Mouse (Mus musculus): ENCODE results near the gene Tmem205. TPM values are rescaled to one million over a fixed set of nuclear protein-coding genes. Genes with fewer than 3 reads are reported as not detected.

Tmem205 gene
- polyA plus RNA-seq, 1 experiment from 2014 or later: 66.0 TPM

- no peaks in the 10 kb centered on the region for H3K9me3 ChIP-seq (replicated peaks; ENCODE audit: control insufficient read depth, low read length)
- no peaks in the 10 kb centered on the region for H3K4me1 ChIP-seq (ENCODE audit: control insufficient read depth, insufficient read depth, low read length)
- peak overlapping the region; percentile 81 for H3K4me2 ChIP-seq (ENCODE audit: low read length)
- no peaks in the 10 kb centered on the region for H3K27me3 ChIP-seq (replicated peaks; ENCODE audit: control insufficient read depth, insufficient read depth, low read length)
- H3K36me3 ChIP-seq (ENCODE audit: control insufficient read depth, insufficient read depth, low read length): 0 out of 2 replicates have a peak, but pooled peaks cover 8% of the 10 kb centered on the region
- peak overlapping the region; percentile 60 for H3K4me3 ChIP-seq (ENCODE audit: low read depth, low read length)
- WGBS: 72% methylated on average over 3 of the region's 3 CpGs
- peak overlapping the region; percentile 76; the same call in 1 of the 2 replicates for H3K9ac ChIP-seq (ENCODE audit: low read length)
- no peak for ATAC-seq
- peak overlapping the region; percentile 86; the same call in 1 of the 2 replicates for H3K27ac ChIP-seq (ENCODE audit: low read depth, low read length)
- DNase-seq (ENCODE audit: low spot score): no peak
These were observed 10.4 kb downstream of the Tmem205 start for GRCm38 (mm10) chr9:21916851-21917492.

DNA sequence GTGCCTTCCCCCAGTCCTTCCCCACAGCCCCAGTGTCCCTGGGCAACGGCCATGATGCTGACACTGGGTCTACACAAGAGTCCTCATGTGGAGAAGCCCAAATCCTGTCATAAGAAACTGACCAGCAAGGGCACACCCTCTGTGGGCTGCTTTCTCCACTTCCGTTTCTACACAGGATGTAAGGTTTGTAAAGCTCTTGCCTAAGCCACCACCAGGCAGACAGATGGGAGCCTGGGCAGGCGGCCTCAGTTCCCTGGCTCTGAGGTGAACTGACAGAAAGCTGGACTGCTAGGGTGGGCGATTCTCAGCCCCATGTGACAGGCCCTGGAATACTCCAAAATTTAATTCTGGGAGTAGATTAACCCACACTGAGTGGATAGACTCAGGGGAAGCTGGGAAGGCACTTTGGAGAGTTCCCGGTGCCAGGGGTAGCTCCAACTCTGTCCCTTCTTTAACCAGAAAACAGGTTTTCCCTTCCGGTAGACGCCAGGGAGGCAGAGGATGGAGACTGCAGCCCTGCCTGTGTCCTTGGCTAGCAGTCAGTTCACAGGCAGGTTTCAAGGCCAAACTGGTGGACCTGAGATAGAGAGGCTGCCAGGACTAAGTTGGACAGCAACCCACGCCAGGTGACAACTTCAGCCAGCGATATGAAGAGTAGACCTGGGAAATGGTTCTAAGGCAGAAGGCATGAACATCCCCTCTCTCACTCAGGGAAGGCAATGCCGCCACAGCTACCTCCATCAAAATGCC, 17.7 kb downstream of the Tmem205 start:
- H3K9ac ChIP-seq (ENCODE audit: low read length): no peak overlapping the region
- no peaks in the 10 kb centered on the region for H3K9me3 ChIP-seq (replicated peaks; ENCODE audit: control insufficient read depth, low read length)
- ATAC-seq (no peak), DNase-seq (ENCODE audit: low spot score) (no peak)
- 0 out of 2 replicates have a peak, but pooled peaks cover 8% of the 10 kb centered on the region for H3K36me3 ChIP-seq (ENCODE audit: control insufficient read depth, insufficient read depth, low read length)
- H3K27me3 ChIP-seq (replicated peaks; ENCODE audit: control insufficient read depth, insufficient read depth, low read length): no peaks in the 10 kb centered on the region
- no peak overlapping the region for H3K27ac ChIP-seq (ENCODE audit: low read depth, low read length)
- WGBS: 78% methylated on average over 10 of the region's 10 CpGs
- H3K4me1 ChIP-seq (ENCODE audit: control insufficient read depth, insufficient read depth, low read length): no peaks in the 10 kb centered on the region
- H3K4me3 ChIP-seq (ENCODE audit: low read depth, low read length): no peak overlapping the region
- H3K4me2 ChIP-seq (ENCODE audit: low read length): no peak overlapping the region

DNA sequence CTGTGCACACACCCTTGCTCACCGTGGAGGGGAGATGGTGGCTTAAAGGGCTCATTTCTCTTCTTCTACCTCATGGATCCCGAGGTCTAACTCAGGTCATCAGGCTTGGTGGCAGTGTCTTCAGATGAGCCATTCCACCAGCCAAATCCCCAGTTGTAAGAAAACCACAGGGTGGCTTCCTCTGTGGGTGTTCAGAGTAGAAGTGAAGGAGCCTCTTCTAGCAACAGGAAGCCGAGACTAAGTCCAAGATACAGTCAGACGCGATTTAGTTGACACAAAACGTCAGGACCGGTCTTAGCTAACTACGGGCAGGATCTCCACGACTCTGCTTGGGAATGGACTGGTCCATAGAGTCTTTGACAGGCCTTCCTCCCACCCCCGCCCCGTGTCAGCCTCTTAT, 19.1 kb downstream of the Tmem205 start:
- no peak overlapping the region for H3K4me3 ChIP-seq (ENCODE audit: low read depth, low read length)
- H3K9ac ChIP-seq (ENCODE audit: low read length): no peak overlapping the region
- H3K27me3 ChIP-seq (replicated peaks; ENCODE audit: control insufficient read depth, insufficient read depth, low read length): no peaks in the 10 kb centered on the region
- H3K36me3 ChIP-seq (ENCODE audit: control insufficient read depth, insufficient read depth, low read length): 0 out of 2 replicates have a peak, but pooled peaks cover 2% of the 10 kb centered on the region
- no peak overlapping the region for H3K27ac ChIP-seq (ENCODE audit: low read depth, low read length)
- H3K4me1 ChIP-seq (ENCODE audit: control insufficient read depth, insufficient read depth, low read length): no peaks in the 10 kb centered on the region
- WGBS: 82% methylated on average over 11 of the region's 11 CpGs
- ATAC-seq (no peak), DNase-seq (ENCODE audit: low spot score) (no peak)
- H3K9me3 ChIP-seq (replicated peaks; ENCODE audit: control insufficient read depth, low read length): no peaks in the 10 kb centered on the region
- no peak overlapping the region for H3K4me2 ChIP-seq (ENCODE audit: low read length)

DNA sequence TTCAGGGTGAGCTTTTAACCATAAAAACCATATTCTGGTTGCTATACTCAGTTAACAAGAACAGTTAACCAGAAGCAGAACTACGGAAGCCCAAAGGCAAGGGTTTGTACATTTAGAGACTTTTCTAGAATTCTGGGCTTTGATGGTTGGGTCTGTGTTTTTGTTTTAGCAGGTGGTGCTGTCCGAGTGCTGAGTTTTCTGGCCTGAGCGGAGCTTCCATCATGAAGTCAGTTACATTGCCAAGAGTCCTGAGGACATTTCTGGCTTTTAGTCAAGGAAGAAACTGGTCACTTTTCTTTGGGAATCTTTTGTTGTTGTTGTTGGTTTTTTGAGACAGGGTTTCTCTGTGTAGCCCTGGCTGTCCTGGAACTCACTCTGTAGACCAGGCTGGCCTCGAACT, 23.3 kb downstream of the Tmem205 start:
- Histone ChIP-seq H3K4me1 (ENCODE audit: control insufficient read depth, insufficient read depth, low read length) (no peaks in the 10 kb centered on the region), H3K4me3 (ENCODE audit: low read depth, low read length) (no peak overlapping the region), H3K36me3 (ENCODE audit: control insufficient read depth, insufficient read depth, low read length) (no peaks in the 10 kb centered on the region), H3K9ac (ENCODE audit: low read length) (no peak overlapping the region), H3K4me2 (ENCODE audit: low read length) (no peak overlapping the region), H3K9me3 (replicated peaks; ENCODE audit: control insufficient read depth, low read length) (no peaks in the 10 kb centered on the region), H3K27ac (ENCODE audit: low read depth, low read length) (no peak overlapping the region), H3K27me3 (replicated peaks; ENCODE audit: control insufficient read depth, insufficient read depth, low read length) (no peaks in the 10 kb centered on the region)
- WGBS: 83% methylated on average over 4 of the region's 4 CpGs
- DNase-seq (ENCODE audit: low spot score): no peak
- no peak for ATAC-seq

DNA sequence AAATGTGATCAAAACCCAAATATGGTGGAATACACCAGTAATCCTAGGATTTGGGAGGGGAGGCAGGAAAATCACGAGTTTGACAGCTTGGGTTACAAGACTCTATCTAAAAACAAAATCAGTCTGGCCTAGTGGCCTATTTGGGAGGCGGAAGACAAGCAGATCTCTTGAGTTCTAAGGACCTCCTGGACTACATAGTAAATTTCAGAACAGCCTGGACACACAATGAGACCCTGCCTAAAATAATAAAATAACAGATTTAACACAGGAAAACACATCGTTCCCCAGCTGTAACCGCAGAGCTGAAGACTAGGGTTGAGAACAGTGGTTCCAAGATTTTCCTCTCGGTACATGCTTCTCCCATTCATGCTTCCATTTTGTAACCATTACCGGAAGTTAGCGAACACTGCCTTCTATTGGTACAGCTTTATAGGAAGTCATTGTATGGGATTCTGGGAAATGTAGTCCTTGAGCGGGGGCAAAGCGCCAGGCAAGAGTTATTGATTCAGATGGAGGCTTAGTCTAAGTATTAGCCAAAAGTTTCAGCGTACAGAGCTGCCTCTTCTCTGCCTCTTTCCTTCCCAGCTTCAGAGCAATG, 26.0 kb downstream of the Tmem205 start:
- H3K4me2 ChIP-seq (ENCODE audit: low read length): peak overlapping the region; percentile 47
- ATAC-seq (peak; percentile 94), DNase-seq (ENCODE audit: low spot score) (peak; percentile 97)
- no peak overlapping the region for H3K27ac ChIP-seq (ENCODE audit: low read depth, low read length)
- H3K4me1 ChIP-seq (ENCODE audit: control insufficient read depth, insufficient read depth, low read length): no peaks in the 10 kb centered on the region
- no peaks in the 10 kb centered on the region for H3K36me3 ChIP-seq (ENCODE audit: control insufficient read depth, insufficient read depth, low read length)
- H3K9me3 ChIP-seq (replicated peaks; ENCODE audit: control insufficient read depth, low read length): no peaks in the 10 kb centered on the region
- H3K9ac ChIP-seq (ENCODE audit: low read length): no peak overlapping the region
- H3K27me3 ChIP-seq (replicated peaks; ENCODE audit: control insufficient read depth, insufficient read depth, low read length): no peaks in the 10 kb centered on the region
- WGBS: 12% methylated on average over 10 of the region's 10 CpGs
- peak overlapping the region; percentile 27 for H3K4me3 ChIP-seq (ENCODE audit: low read depth, low read length)

GRCm38 (mm10) chr9:21889229-21889628, 38.1 kb downstream of the Tmem205 start:
- Histone ChIP-seq H3K27ac (ENCODE audit: low read depth, low read length) (no peak overlapping the region), H3K9ac (ENCODE audit: low read length) (no peak overlapping the region), H3K9me3 (replicated peaks; ENCODE audit: control insufficient read depth, low read length) (no peaks in the 10 kb centered on the region), H3K4me1 (ENCODE audit: control insufficient read depth, insufficient read depth, low read length) (no peaks in the 10 kb centered on the region), H3K4me3 (ENCODE audit: low read depth, low read length) (no peak overlapping the region), H3K4me2 (ENCODE audit: low read length) (no peak overlapping the region), H3K36me3 (ENCODE audit: control insufficient read depth, insufficient read depth, low read length) (no peaks in the 10 kb centered on the region), H3K27me3 (replicated peaks; ENCODE audit: control insufficient read depth, insufficient read depth, low read length) (no peaks in the 10 kb centered on the region)
- WGBS: 60% methylated on average over 3 of the region's 3 CpGs
- DNase-seq (ENCODE audit: low spot score) (no peak), ATAC-seq (no peak)

DNA sequence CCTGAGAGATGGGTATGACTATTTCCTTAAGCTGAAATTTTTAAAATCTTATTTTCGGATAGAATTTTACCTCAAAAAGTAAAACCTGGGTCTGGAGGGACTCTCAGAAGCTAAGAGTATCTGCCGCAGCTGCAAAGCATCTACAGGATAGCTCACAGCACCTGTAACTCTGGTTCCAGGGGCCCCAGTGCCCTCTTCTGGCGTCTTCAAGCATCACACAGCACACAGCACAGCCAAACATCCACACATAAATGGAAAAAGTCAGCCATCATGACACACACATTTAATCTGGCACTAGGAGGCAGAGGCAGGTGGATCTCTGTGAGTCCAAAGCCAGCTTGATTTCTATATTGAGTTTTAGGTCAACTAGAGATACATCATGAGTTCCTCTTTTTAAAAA, 50.8 kb downstream of the Tmem205 start:
- H3K36me3 ChIP-seq (ENCODE audit: control insufficient read depth, insufficient read depth, low read length): no peaks in the 10 kb centered on the region
- no peak overlapping the region for H3K4me2 ChIP-seq (ENCODE audit: low read length)
- no peak overlapping the region for H3K9ac ChIP-seq (ENCODE audit: low read length)
- H3K4me3 ChIP-seq (ENCODE audit: low read depth, low read length): no peak overlapping the region
- no peaks in the 10 kb centered on the region for H3K9me3 ChIP-seq (replicated peaks; ENCODE audit: control insufficient read depth, low read length)
- 58% methylated on average over 3 of the region's 3 CpGs for WGBS
- ATAC-seq: no peak
- DNase-seq (ENCODE audit: low spot score): no peak
- H3K27ac ChIP-seq (ENCODE audit: low read depth, low read length): no peak overlapping the region
- no peaks in the 10 kb centered on the region for H3K4me1 ChIP-seq (ENCODE audit: control insufficient read depth, insufficient read depth, low read length)
- no peaks in the 10 kb centered on the region for H3K27me3 ChIP-seq (replicated peaks; ENCODE audit: control insufficient read depth, insufficient read depth, low read length)

DNA sequence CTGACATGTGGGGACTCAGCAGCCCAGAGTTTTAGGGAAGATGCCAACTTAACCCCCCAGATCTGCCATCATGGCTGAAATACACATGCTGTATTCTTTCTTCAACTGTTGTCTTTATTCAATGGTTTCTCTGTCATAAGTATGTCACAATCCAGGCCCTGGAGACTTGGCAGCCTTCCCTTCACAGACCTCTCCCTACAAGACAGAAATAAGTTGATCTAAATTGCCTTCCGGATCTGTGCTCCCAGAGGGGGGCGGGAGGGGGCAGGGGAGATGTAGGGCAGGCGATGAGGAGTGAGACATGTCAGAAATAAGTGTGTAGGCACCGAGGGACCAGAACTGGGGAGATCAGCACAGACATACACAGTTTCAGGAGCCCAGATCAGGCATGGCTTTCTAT, 55.2 kb downstream of the Tmem205 start:
- H3K27me3 ChIP-seq (replicated peaks; ENCODE audit: control insufficient read depth, insufficient read depth, low read length): no peaks in the 10 kb centered on the region
- ATAC-seq: no peak
- 65% methylated on average over 4 of the region's 4 CpGs for WGBS

More for the DNA sequence above, 55.2 kb downstream of the Tmem205 start:
- no peak overlapping the region for H3K4me3 ChIP-seq (ENCODE audit: low read depth, low read length)
- no peak for DNase-seq (ENCODE audit: low spot score)
- no peak overlapping the region for H3K4me2 ChIP-seq (ENCODE audit: low read length)
- H3K36me3 ChIP-seq (ENCODE audit: control insufficient read depth, insufficient read depth, low read length): no peaks in the 10 kb centered on the region
- no peak overlapping the region for H3K27ac ChIP-seq (ENCODE audit: low read depth, low read length)
- H3K4me1 ChIP-seq (ENCODE audit: control insufficient read depth, insufficient read depth, low read length): no peaks in the 10 kb centered on the region
- no peaks in the 10 kb centered on the region for H3K9me3 ChIP-seq (replicated peaks; ENCODE audit: control insufficient read depth, low read length)
- no peak overlapping the region for H3K9ac ChIP-seq (ENCODE audit: low read length)
